Mouse (Mus musculus) hindbrain, embryonic 16.5 days (tissue): ENCODE data around the gene Phf3. TPM values are rescaled to one million over a fixed set of nuclear protein-coding genes. Genes with fewer than 3 reads are reported as not detected.

Experiments
- ATAC-seq: fragments of 200-750 bp; cut with Nextera tagmentation; 2 replicates; pipeline ENCODE4 v1.8.0; 2017; ENCODE audit warnings: moderate TSS enrichment, moderate library complexity
- H3K27ac ChIP-seq: fragments of 300-500 bp; sonication (generic); 2 replicates; pipeline ENCODE4 v1.5.1; 2014; ENCODE audit warnings: low read depth, mild to moderate bottlenecking, control low read depth, low read length, moderate library complexity
- H3K27me3 ChIP-seq: fragments of 300-500 bp; sonication (generic); replicated peaks from 2 replicates; pipeline ENCODE4 v1.6.1; 2014; ENCODE audit warnings: low read length; ENCODE audit not compliant: control insufficient read depth, insufficient read depth
- H3K36me3 ChIP-seq: fragments of 300-500 bp; sonication (generic); 2 replicates; pipeline ENCODE4 v1.6.1; 2014; ENCODE audit warnings: mild to moderate bottlenecking, low read length, moderate library complexity, mixed read lengths; ENCODE audit not compliant: control insufficient read depth, insufficient read depth
- H3K4me1 ChIP-seq: fragments of 300-500 bp; sonication (generic); 2 replicates; pipeline ENCODE4 v1.6.1; 2014; ENCODE audit warnings: low read depth, low read length; ENCODE audit not compliant: control insufficient read depth, insufficient read depth
- H3K4me2 ChIP-seq: fragments of 300-500 bp; sonication (generic); 2 replicates; pipeline ENCODE4 v1.6.1; 2014; ENCODE audit warnings: mild to moderate bottlenecking, low read length, control low read depth, moderate library complexity
- H3K4me3 ChIP-seq: fragments of 300-500 bp; sonication (generic); 2 replicates; pipeline ENCODE4 v1.5.1; 2014; ENCODE audit warnings: mild to moderate bottlenecking, low read length, control low read depth, moderate library complexity
- H3K9ac ChIP-seq: fragments of 300-500 bp; sonication (generic); 2 replicates; pipeline ENCODE4 v1.6.1; 2014; ENCODE audit warnings: low read depth, mild to moderate bottlenecking, control low read depth, low read length, moderate library complexity
- H3K9me3 ChIP-seq: fragments of 300-500 bp; sonication (generic); 2 replicates; pipeline ENCODE4 v1.6.1; 2014; ENCODE audit warnings: mild to moderate bottlenecking, low read length, moderate library complexity; ENCODE audit not compliant: control insufficient read depth
- WGBS: fragments of 180-500 bp; shearing (Covaris S2); extraction: QIAGEN DNeasy Blood & Tissue Kit; methylation state at CpG from one replicate; pipeline ENCODE4 v1.1.7; 2014; 5-methylcytosine and 5-hydroxymethylcytosine counted together
- polyA plus RNA-seq: library from polyadenylated mRNA; unstranded; fragments of >200 nt; fragmentation: Nextera tagmentation; extraction: Ambion mirVana; gene quantifications from 2 replicates; pipeline ENCODE4 v1.2.1, GENCODE M21; 2015

Phf3 gene
- polyA plus RNA-seq, 1 experiment from 2014 or later, result 29.3 TPM

- Histone ChIP-seq H3K36me3 (peaks cover 40% of the 10 kb centered on the region), H3K4me2 (no peak overlapping the region), H3K9me3 (no peaks in the 10 kb centered on the region), H3K27me3 (no peaks in the 10 kb centered on the region), H3K27ac (no peak overlapping the region), H3K4me3 (no peak overlapping the region), H3K4me1 (no peaks in the 10 kb centered on the region), H3K9ac (no peak overlapping the region)
- ATAC-seq, result no peak
- 71% methylated on average over 7 of the region's 7 CpGs for WGBS
Observed at GRCm38 (mm10) chr1:30804919-30805318, 68.8 kb downstream of the Phf3 start.

- Histone ChIP-seq H3K27ac (no peak overlapping the region), H3K9ac (no peak overlapping the region), H3K9me3 (no peaks in the 10 kb centered on the region), H3K36me3 (peaks cover 30% of the 10 kb centered on the region), H3K27me3 (no peaks in the 10 kb centered on the region), H3K4me3 (no peak overlapping the region), H3K4me1 (no peaks in the 10 kb centered on the region), H3K4me2 (no peak overlapping the region)
- no peak for ATAC-seq
- WGBS, result 97% methylated on average over 8 of the region's 8 CpGs
Observed at GRCm38 (mm10) chr1:30801911-30802310, 71.8 kb downstream of the Phf3 start.

GRCm38 (mm10) chr1:30799277-30799834 is 74.4 kb downstream of the Phf3 start:
- 0 out of 2 replicates have a peak, but pooled peaks have one; percentile 10 for ATAC-seq

DNA sequence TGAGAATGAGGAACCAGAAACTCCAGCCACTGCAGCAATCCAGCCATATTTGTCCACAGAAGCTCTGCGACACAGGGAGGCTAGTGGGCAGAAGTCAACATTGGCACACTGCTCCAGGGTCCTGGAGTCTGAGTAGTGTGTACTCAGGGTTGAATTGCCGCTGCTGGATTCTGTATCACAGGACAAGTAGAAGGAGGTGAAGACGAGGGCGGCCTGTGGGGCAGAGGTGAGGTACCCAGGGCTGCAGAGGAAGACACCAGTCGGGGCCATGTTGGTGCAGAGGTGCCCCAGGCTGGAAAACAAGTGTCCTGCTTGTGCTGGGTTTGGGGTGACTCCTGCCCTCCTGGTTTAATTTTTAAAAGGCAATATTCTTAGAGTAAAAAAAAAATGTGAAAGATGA is 79.1 kb downstream of the Phf3 start:
- Histone ChIP-seq H3K4me1 (no peaks in the 10 kb centered on the region), H3K9me3 (no peaks in the 10 kb centered on the region), H3K4me3 (no peak overlapping the region), H3K4me2 (no peak overlapping the region), H3K27ac (no peak overlapping the region), H3K27me3 (no peaks in the 10 kb centered on the region), H3K36me3 (no peaks in the 10 kb centered on the region), H3K9ac (no peak overlapping the region)
- no peak for ATAC-seq
- 92% methylated on average over 5 of the region's 5 CpGs for WGBS

More at GRCm38 (mm10) chr1:30799277-30799834, 74.4 kb downstream of the Phf3 start:
- Histone ChIP-seq H3K27me3 (no peaks in the 10 kb centered on the region), H3K27ac (no peak overlapping the region), H3K9me3 (no peaks in the 10 kb centered on the region), H3K4me1 (no peaks in the 10 kb centered on the region), H3K4me3 (no peak overlapping the region), H3K36me3 (peaks cover 13% of the 10 kb centered on the region), H3K4me2 (no peak overlapping the region), H3K9ac (no peak overlapping the region)
- 80% methylated on average over 6 of the region's 6 CpGs for WGBS

DNA sequence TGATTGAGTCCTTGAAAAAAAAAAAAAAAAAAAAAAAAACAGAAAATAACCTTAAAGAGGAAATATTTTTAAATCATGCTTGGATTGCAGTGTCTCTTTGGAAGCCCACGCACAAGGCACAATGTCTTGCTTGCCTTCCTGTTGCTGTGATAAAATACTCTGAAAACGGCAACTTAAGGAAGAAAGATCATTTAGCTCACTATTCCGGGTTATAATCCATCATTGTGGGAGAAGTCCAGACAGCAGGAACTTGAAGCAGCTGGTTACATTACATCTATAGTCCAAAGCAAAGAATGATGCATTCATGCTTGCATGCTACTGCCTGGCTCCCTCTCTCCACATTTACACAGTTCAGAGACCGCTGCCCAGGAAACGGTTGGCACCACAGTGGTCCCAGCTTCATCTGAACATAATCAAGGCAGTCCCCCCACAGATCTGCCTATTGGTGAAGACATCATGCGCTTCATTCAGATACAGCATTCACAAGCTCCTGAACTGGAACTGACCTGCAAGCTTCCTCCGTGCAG is 80.3 kb downstream of the Phf3 start:
- 71% methylated on average over 7 of the region's 7 CpGs for WGBS
- Histone ChIP-seq H3K4me2 (no peak overlapping the region), H3K9ac (no peak overlapping the region), H3K4me1 (no peaks in the 10 kb centered on the region), H3K4me3 (no peak overlapping the region), H3K36me3 (no peaks in the 10 kb centered on the region), H3K9me3 (no peaks in the 10 kb centered on the region), H3K27ac (no peak overlapping the region), H3K27me3 (no peaks in the 10 kb centered on the region)
- ATAC-seq, result peak; percentile 71; the same call in 1 of the 2 replicates

DNA sequence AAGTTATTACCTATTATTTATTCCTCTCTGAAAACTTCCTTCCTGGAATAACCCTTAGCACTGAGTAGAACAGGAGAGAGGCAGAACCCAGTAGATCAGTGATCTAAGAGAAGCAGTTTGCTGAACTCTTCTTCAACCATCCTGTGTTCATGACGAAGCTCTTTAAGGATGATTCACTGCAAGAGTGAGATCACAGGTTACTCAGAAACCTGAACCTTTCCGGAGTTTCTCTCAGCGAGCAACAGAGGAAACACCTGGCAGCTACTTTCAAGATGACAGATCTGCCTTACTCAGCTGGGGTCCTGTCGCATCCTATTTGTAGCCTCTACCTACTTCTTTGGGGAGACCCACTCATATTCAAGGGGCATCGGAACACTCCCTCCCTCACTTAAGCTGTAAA is 80.8 kb downstream of the Phf3 start:
- WGBS, result 69% methylated on average over 5 of the region's 5 CpGs
- ATAC-seq, result no peak

GRCm38 (mm10) chr1:30790220-30790619 is 83.5 kb downstream of the Phf3 start:
- no peak overlapping the region for H3K4me2 ChIP-seq
- H3K9me3 ChIP-seq, result no peaks in the 10 kb centered on the region
- no peak for ATAC-seq
- H3K9ac ChIP-seq, result no peak overlapping the region
- H3K4me3 ChIP-seq, result no peak overlapping the region
- H3K27me3 ChIP-seq, result no peaks in the 10 kb centered on the region
- H3K36me3 ChIP-seq, result no peaks in the 10 kb centered on the region
- WGBS, result 67% methylated on average over 1 of the region's 1 CpGs
- no peaks in the 10 kb centered on the region for H3K4me1 ChIP-seq
- no peak overlapping the region for H3K27ac ChIP-seq

More for the DNA sequence above, 80.8 kb downstream of the Phf3 start:
- Histone ChIP-seq H3K27ac (no peak overlapping the region), H3K36me3 (no peaks in the 10 kb centered on the region), H3K27me3 (no peaks in the 10 kb centered on the region), H3K4me1 (no peaks in the 10 kb centered on the region), H3K9me3 (no peaks in the 10 kb centered on the region), H3K4me3 (no peak overlapping the region), H3K9ac (no peak overlapping the region), H3K4me2 (no peak overlapping the region)

- ATAC-seq, result no peak
- WGBS, result 77% methylated on average over 1 of the region's 1 CpGs
- no peaks in the 10 kb centered on the region for H3K27me3 ChIP-seq
- no peak overlapping the region for H3K9ac ChIP-seq
- H3K9me3 ChIP-seq, result no peaks in the 10 kb centered on the region
- H3K4me1 ChIP-seq, result no peaks in the 10 kb centered on the region
- H3K36me3 ChIP-seq, result no peaks in the 10 kb centered on the region
- H3K4me2 ChIP-seq, result no peak overlapping the region
- no peak overlapping the region for H3K4me3 ChIP-seq
- no peak overlapping the region for H3K27ac ChIP-seq
Observed at GRCm38 (mm10) chr1:30789689-30790088, 84.0 kb downstream of the Phf3 start.

- Histone ChIP-seq H3K9ac (no peak overlapping the region), H3K9me3 (no peaks in the 10 kb centered on the region), H3K36me3 (no peaks in the 10 kb centered on the region), H3K4me2 (no peak overlapping the region), H3K27ac (no peak overlapping the region), H3K4me1 (no peaks in the 10 kb centered on the region), H3K4me3 (no peak overlapping the region), H3K27me3 (no peaks in the 10 kb centered on the region)
- WGBS, result 52% methylated on average over 2 of the region's 2 CpGs
- ATAC-seq, result no peak
Observed at GRCm38 (mm10) chr1:30789001-30789400, 84.7 kb downstream of the Phf3 start.
